Mouse (Mus musculus) spleen, postnatal 36 days (tissue): ENCODE results near the gene Cntd1.

Experiments
- DNase-seq, 2 experiments: peaks; one replicate each; pipeline ENCODE4 v3.0.0; 2022; ENCODE audit warnings: low spot score in 2 of 2, mixed read lengths in 1 of 2

The Cntd1 gene

DNA sequence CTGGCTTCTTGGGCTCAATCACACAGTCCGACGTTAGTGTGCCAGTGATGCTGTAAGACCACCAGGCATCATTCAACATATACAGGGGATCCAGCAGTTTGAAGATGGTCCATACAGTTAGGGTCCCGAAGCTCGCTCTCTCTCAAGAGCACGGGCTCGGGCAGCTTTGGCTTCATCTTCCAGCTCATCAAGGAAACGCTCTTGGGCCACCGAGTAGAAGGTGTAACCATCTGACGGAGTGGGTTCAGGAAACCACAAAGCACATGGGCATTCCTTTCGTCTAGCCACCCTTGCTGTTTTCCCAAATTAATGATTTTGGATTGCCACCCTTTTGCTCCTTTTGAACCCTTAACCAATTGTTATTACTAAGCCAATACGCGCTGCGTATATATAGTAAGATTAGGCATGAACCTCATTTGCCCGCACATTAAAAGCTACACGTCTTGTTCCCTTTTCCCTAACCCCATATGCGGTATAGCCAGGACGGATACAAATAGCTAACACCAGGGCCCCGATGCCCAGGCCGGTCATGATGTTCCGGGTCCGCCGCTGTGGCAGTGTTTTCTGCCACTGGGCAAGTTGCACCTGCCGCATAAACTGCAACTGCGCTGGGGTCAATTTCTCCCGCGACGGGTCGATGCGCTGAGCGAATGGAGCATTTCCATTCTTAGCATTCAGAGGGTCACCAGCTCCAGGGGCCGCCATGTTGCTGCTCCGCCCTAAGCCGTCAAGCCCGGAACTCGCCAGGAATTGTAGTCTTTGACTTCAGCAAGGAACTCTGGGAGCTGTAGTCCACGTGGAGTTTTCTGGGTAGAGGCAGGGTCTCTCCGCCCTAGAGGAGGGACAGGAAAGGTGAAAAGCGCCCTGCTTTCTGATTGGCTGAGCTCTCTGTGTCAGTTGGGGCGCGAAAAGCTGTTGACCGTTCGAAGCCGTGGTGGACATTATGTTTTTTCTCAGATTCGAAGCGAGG is at the start of gene Cntd1, which contains the start of gene Coa3:
Gene Cntd1 (plus strand): TSS at position 790 of the 970 bp plus-strand sequence.
Gene Coa3 (minus strand): TSS at position 892 of the 970 bp plus-strand sequence.
- peak; percentile 86 to 88 for DNase-seq

GRCm38 (mm10) chr11:101229361-101229900 is 49.4 kb upstream of the Cntd1 start:
- DNase-seq = no peak

GRCm38 (mm10) chr11:101230061-101230511 is 48.7 kb upstream of the Cntd1 start:
- no peak for DNase-seq

- DNase-seq = no peak
These were observed 48.3 kb upstream of the Cntd1 start for GRCm38 (mm10) chr11:101230526-101230925.

- no peak for DNase-seq
These were observed 47.6 kb upstream of the Cntd1 start for GRCm38 (mm10) chr11:101230991-101231871.

DNA sequence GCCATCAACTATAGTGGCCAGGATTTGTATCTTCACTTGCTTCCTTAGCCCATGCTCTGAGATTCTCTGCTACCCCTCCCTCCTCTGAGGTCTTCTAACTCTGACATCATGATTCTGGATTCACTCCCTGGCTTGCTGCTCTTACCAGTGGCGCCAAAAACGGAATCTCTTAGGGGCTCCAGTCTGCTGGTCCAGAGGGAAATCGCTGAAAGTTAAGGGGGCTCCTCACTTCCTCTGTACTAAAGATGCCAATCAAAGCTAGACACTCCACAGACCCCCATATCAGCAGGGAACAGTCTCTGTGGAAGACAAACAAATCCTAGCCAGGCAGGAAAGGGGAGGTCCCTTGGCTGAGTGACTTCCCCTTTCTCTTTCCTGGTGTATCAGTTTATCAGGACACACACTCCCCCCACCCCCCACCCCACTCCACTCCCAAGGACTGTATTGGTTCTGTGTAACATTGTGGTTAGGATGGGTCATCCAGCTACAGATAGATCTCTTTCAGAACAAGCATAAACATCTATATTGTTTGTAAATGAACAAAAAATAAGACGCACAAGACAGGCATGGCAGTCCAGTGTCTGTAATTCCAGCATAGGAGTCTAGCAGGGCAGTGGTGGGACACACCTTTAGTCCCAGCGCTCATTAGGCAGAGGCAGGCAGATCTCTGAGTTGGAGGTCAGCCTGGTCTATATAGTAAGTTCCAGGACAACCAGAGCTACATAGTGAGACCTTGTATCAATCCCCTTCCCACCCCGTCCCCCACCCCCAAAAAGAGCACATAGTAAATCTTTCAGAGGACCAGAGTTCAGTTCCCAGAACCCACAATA is 46.6 kb upstream of the Cntd1 start:
- DNase-seq = no peak

GRCm38 (mm10) chr11:101233240-101233639 is 45.6 kb upstream of the Cntd1 start:
- no peak for DNase-seq

DNA sequence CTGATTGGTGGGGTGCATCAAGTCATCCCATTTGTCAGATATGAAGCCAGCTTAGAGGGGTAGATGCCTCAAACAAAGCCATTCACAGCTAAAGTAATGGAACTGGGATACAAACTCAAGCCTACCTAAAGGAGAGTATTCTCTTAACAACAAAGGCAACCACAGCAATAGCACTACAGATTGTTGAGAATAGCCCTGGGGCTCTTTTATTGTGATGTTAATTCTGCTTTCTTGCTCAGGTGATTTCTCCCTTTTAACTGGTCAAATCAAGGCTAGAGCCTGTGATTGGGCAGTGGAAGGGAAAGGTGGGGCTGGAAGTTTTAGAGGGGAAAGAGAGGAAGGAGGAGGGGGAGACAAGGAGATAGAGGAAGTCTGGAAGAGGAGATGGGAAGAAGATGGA is 44.7 kb upstream of the Cntd1 start:
- no peak for DNase-seq

- no peak for DNase-seq
These were observed 43.4 kb upstream of the Cntd1 start for GRCm38 (mm10) chr11:101235429-101235828.

GRCm38 (mm10) chr11:101236782-101237181 is 42.0 kb upstream of the Cntd1 start:
- DNase-seq = no peak

- no peak for DNase-seq
These were observed 40.7 kb upstream of the Cntd1 start for GRCm38 (mm10) chr11:101238071-101238647.

- no peak for DNase-seq
These were observed 33.7 kb upstream of the Cntd1 start for GRCm38 (mm10) chr11:101245071-101245470.

- DNase-seq = no peak
These were observed 32.7 kb upstream of the Cntd1 start, which contains the start of gene Ramp2 for GRCm38 (mm10) chr11:101245855-101246701. Gene Ramp2 (plus strand): TSS chr11:101246028.

DNA sequence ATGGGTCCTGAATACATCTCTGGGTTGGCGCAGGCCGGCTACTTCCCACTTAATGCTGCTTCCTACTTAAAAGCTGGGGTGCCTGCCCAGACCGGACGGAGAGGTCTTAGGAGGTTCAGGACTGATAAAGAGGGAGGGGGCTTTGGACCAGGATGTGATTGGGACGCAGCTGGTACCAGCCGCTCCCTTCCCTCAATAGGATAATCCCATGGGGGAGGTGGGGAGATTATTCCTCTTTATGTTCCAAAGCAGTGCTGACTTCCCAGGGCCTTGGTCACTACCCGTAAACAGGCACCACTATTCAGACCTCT is 32.2 kb upstream of the Cntd1 start:
- DNase-seq = no peak

DNA sequence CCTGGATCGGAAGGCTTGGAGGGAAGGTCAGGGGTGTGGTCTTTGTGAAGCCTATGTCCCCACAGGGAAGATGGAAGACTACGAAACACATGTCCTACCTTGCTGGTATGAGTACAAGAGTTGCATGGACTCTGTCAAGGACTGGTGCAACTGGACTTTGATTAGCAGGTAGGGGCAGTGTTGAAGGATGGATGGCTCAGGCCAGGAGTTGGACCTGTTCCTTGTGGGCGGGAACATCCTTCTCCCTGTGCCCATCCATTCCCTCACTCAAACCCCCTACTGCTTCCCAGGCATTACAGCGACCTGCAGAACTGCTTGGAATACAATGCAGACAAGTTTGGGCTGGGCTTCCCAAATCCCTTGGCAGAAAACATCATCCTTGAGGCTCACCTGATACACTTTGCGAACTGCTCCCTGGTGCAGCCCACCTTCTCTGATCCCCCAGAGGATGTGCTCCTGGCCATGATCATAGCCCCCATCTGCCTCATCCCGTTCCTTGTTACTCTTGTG is 31.2 kb upstream of the Cntd1 start:
- DNase-seq = no peak

- DNase-seq = peak; percentile 26 to 57
These were observed 30.4 kb upstream of the Cntd1 start for GRCm38 (mm10) chr11:101248258-101248994.

- no peak for DNase-seq
These were observed 27.8 kb upstream of the Cntd1 start for GRCm38 (mm10) chr11:101251031-101251430.

GRCm38 (mm10) chr11:101252941-101253340 is 25.9 kb upstream of the Cntd1 start:
- DNase-seq = no peak
